Mouse (Mus musculus) neural tube, embryonic 11.5 days (tissue): ENCODE data around the gene Vcp. TPM values are rescaled to one million over a fixed set of nuclear protein-coding genes. Genes with fewer than 3 reads are reported as not detected.

Experiments
- ATAC-seq: fragments of 200-750 bp; cut with Nextera tagmentation; 2 replicates; pipeline ENCODE4 v1.8.0; 2017; ENCODE audit warnings: moderate number of reproducible peaks, mild to moderate bottlenecking, moderate TSS enrichment, moderate library complexity; ENCODE audit not compliant: insufficient read depth, low FRiP score, low TSS enrichment
- DNase-seq: peaks from one replicate; pipeline ENCODE4 v3.0.0-alpha.2; 2015; ENCODE audit warnings: low spot score
- H3K27ac ChIP-seq: fragments of 300-500 bp; sonication (generic); 2 replicates; pipeline ENCODE4 v1.5.1; 2014; ENCODE audit warnings: low read depth, mild to moderate bottlenecking, low read length
- H3K27me3 ChIP-seq: fragments of 300-500 bp; sonication (generic); 2 replicates; pipeline ENCODE4 v1.6.1; 2014; ENCODE audit warnings: mild to moderate bottlenecking, low read length, mixed read lengths; ENCODE audit not compliant: control insufficient read depth, insufficient read depth
- H3K36me3 ChIP-seq: fragments of 300-500 bp; sonication (generic); 2 replicates; pipeline ENCODE4 v1.6.1; 2014; ENCODE audit warnings: mild to moderate bottlenecking, low read length, moderate library complexity, mixed read lengths; ENCODE audit not compliant: control insufficient read depth, insufficient read depth
- H3K4me1 ChIP-seq: fragments of 300-500 bp; sonication (generic); 2 replicates; pipeline ENCODE4 v1.6.1; 2014; ENCODE audit warnings: low read length, mixed read lengths; ENCODE audit not compliant: control insufficient read depth, insufficient read depth
- H3K4me2 ChIP-seq: fragments of 300-500 bp; sonication (generic); 2 replicates; pipeline ENCODE4 v1.6.1; 2014; ENCODE audit warnings: low read depth, mild to moderate bottlenecking, moderate library complexity
- H3K4me3 ChIP-seq: fragments of 300-500 bp; sonication (generic); 2 replicates; pipeline ENCODE4 v1.5.1; 2014; ENCODE audit warnings: low read depth, low read length
- H3K9ac ChIP-seq: fragments of 300-500 bp; sonication (generic); 2 replicates; pipeline ENCODE4 v1.6.1; 2014; ENCODE audit warnings: mild to moderate bottlenecking, low read length
- H3K9me3 ChIP-seq: fragments of 300-500 bp; sonication (generic); 2 replicates; pipeline ENCODE4 v1.6.1; 2016; ENCODE audit warnings: low read length; ENCODE audit not compliant: control insufficient read depth
- WGBS: fragments of 180-500 bp; shearing (Covaris S2); extraction: QIAGEN DNeasy Blood & Tissue Kit; methylation state at CpG from one replicate; pipeline ENCODE4 v1.1.7; 2014; 5-methylcytosine and 5-hydroxymethylcytosine counted together
- polyA plus RNA-seq: library from polyadenylated mRNA; unstranded; fragments of >200 nt; fragmentation: Nextera tagmentation; extraction: Ambion mirVana; gene quantifications from 2 replicates; pipeline ENCODE4 v1.2.1, GENCODE M21; 2014

Gene Vcp
- polyA plus RNA-seq, 1 experiment from 2014 or later: 691 TPM

DNA sequence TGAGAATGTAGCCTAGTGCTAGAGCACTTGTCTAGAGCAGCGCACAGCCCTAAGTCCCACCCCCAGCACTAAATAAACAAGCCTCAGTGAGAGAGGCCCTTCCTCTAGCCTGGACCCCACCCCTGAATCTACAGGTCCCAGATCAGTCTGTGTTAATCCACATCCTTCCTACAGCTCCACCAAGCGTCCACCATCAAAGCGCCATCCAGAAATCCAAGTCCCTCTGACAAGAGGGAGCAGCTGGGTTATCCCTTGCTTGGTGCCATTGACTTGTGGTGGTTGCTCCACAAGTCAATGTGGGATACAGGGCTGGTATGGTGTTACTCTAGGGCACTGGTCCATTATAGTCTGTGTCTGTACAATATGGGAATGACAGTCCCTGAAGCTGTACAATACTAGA is 45.1 kb downstream of the Vcp start:
- Histone ChIP-seq H3K36me3 (peaks cover 12% of the 10 kb centered on the region), H3K4me1 (peaks cover 22% of the 10 kb centered on the region), H3K9ac (no peak overlapping the region), H3K4me3 (no peak overlapping the region), H3K27ac (no peak overlapping the region), H3K27me3 (no peaks in the 10 kb centered on the region), H3K9me3 (no peaks in the 10 kb centered on the region), H3K4me2 (no peak overlapping the region)
- WGBS: 92% methylated on average over 3 of the region's 3 CpGs
- ATAC-seq: no peak
- no peak for DNase-seq

DNA sequence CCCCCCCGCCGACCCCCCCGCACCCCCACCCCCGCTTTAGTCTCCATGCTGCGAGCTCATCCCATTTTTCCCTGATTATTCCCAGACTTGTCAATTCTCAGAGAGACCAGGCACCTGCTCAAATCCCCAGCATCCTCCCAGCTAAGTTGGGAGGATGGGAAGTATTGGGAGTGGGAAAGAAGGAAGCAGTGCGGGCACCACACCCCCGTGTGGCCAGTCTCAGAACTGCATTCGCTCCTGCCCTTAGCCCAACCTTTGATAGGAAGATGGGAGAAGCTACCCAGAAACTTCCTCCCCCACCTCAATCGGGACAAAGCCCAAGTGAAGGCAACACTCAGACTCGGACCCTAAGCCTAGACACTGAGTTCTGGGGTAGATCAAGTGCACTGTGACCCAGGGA is 46.0 kb downstream of the Vcp start:
- WGBS: 8% methylated on average over 10 of the region's 10 CpGs
- no peaks in the 10 kb centered on the region for H3K27me3 ChIP-seq
- H3K36me3 ChIP-seq: peaks cover 12% of the 10 kb centered on the region
- DNase-seq (peak; percentile 81), ATAC-seq (no peak)
- H3K27ac ChIP-seq: peak overlapping the region; percentile 60; the same call in 1 of the 2 replicates
- peaks cover 22% of the 10 kb centered on the region for H3K4me1 ChIP-seq
- no peaks in the 10 kb centered on the region for H3K9me3 ChIP-seq
- no peak overlapping the region; the same call in 1 of the 2 replicates for H3K4me3 ChIP-seq
- H3K4me2 ChIP-seq: peak overlapping the region; percentile 24; the same call in 1 of the 2 replicates
- H3K9ac ChIP-seq: no peak overlapping the region

DNA sequence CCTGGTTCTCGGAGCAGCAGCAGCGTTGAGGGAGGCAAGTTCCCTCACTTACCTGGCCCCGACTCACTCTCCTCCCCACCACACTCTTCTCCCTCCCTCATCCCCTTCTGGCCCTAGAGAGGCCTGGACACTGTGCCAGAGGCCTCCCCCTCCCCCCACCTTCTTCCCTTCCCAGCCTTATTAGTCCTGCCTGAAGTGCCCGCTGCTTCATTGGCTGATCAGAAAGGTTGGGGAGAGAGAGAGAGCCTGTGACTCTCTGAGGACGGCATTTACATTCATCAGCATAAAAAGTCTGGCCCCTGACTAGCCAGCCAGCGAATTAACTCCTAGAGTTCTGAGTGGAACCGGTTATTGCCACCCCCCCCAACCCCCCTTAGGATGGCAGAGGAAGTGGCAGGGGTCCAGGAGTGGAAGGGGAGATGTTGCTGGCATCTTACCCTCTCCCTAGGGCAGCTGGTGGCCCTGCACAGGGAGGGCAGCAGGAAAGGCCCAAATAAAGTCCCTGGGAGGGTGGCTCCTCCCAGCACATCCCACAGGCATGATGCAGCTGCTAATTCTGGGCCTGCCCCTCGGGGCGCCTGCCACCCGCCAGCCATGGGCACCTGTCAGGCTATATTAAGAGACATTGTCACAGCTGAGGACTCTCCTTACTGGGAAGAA is 46.7 kb downstream of the Vcp start:
- ATAC-seq (no peak), DNase-seq (peak; percentile 42)
- Histone ChIP-seq H3K36me3 (peaks cover 12% of the 10 kb centered on the region), H3K4me3 (peak overlapping the region; percentile 12; the same call in 1 of the 2 replicates), H3K9me3 (no peaks in the 10 kb centered on the region), H3K27ac (peak overlapping the region; percentile 60), H3K4me1 (peaks cover 22% of the 10 kb centered on the region), H3K4me2 (peak overlapping the region; percentile 24), H3K27me3 (no peaks in the 10 kb centered on the region), H3K9ac (peak overlapping the region; percentile 14; the same call in 1 of the 2 replicates)
- WGBS: 19% methylated on average over 10 of the region's 10 CpGs

DNA sequence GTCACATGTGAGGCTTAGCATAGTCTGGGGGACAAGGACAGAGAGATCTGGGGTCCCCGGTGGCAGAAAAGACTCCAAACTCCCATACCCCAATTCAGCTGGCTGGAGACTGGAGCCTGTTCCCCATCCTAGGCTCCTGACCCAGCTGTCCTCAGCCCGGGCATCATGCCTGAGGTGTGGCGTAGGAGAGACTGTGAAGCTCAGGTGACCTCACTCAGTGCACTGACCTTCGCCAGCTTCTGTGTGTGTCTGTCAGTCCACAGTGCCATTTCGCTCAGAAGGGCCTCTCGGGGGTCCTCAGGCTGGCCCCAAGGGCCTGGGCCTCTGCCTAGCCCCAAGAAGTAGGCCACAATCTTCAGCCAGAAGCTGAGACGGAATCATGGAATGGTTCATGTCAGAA is 47.7 kb downstream of the Vcp start:
- 89% methylated on average over 7 of the region's 7 CpGs for WGBS
- H3K27me3 ChIP-seq: 0 out of 2 replicates have a peak, but pooled peaks cover 2% of the 10 kb centered on the region
- H3K9ac ChIP-seq: no peak overlapping the region
- no peak overlapping the region for H3K27ac ChIP-seq
- peaks cover 11% of the 10 kb centered on the region for H3K36me3 ChIP-seq
- DNase-seq (no peak), ATAC-seq (no peak)
- H3K9me3 ChIP-seq: no peaks in the 10 kb centered on the region
- peaks cover 22% of the 10 kb centered on the region for H3K4me1 ChIP-seq
- H3K4me3 ChIP-seq: no peak overlapping the region
- H3K4me2 ChIP-seq: 0 out of 2 replicates have a peak overlapping the region, but pooled peaks have one; percentile 7

DNA sequence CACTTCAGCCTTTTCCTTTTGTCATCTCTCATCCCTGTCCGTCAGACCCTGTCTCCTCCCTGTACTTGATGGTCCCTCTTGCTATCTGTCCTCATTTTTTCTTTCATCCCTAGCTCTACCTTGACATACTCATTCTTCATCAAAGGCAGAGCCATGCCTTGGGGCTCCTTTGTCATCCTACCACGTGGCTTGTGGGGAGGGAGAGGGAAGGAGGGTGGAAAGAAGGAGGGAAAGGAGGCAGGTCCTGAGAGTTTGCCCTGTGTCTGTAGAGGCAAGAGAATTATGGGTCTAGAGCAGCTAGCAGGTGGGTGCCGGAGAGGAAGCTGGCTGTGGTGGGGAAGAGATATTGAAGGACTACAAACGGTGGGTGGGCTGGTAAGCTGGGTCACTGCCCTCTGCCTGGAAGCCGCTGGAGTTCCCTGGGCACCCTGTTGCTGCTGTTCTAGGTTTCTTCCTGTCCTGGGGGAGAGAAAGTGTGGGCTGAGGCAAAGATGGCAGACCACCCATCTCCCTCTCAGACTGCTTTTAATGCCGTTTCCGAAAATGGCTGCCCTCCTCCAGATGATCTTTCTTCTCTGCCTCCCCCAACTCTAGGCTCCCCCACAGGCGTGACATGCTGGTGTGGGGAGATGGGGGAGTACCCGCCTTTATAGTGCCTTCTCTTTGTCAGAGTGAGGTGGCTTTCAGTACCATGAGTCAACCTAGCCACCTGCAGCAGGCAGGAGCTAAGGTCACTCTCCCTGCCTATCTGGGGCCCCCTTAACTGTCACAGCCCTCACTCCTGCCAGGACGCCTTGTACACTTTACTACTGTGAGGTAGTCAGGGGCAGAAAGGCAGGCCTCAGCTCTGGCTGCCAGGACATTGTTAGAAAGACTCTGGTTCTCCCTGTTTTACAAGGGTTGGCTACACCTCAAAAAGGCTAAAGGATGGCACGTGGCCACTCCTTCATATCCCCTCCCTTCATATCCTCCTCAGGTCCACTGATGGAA is 48.8 kb downstream of the Vcp start:
- H3K9ac ChIP-seq: peak overlapping the region; percentile 88; the same call in 1 of the 2 replicates
- 0 out of 2 replicates have a peak, but pooled peaks cover 2% of the 10 kb centered on the region for H3K27me3 ChIP-seq
- 59% methylated on average over 11 of the region's 11 CpGs for WGBS
- peaks cover 27% of the 10 kb centered on the region for H3K4me1 ChIP-seq
- no peak for DNase-seq
- H3K4me3 ChIP-seq: peak overlapping the region; percentile 72; the same call in 1 of the 2 replicates
- H3K36me3 ChIP-seq: peaks cover 4% of the 10 kb centered on the region
- no peaks in the 10 kb centered on the region for H3K9me3 ChIP-seq
- H3K27ac ChIP-seq: no peak overlapping the region
- peak overlapping the region; percentile 82 for H3K4me2 ChIP-seq
- ATAC-seq: no peak

DNA sequence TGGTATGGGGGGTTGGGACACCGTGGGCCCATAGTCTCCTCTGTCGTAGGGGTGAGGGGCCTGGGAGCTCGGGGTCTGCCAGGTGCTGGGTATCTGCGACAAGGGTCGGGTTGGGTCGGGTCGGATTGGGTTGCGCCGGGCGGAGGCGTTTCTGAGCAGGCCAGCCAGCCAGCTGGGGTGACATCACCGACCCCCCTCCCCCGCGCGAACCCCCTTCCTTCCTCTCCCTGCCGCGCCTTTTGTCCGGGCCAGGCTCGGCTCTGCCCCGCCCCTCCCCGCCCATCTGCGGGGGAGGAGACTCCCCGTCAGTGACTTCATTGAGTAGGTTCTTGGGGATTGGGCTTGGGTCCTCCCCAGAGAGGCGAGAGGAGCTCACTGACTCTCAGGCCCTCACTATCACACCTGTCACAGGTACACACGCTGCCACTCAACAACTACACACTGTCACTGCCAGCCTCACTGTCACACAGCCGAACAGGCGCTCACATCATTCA is 50.2 kb downstream of the Vcp start:
- Histone ChIP-seq H3K4me3 (peak overlapping the region; percentile 72), H3K27me3 (0 out of 2 replicates have a peak, but pooled peaks cover 2% of the 10 kb centered on the region), H3K4me2 (peak overlapping the region; percentile 82), H3K9me3 (no peaks in the 10 kb centered on the region), H3K9ac (peak overlapping the region; percentile 88), H3K4me1 (peaks cover 32% of the 10 kb centered on the region), H3K27ac (peak overlapping the region; percentile 93), H3K36me3 (peaks cover 2% of the 10 kb centered on the region)
- DNase-seq (peak; percentile 91), ATAC-seq (peak; percentile 64)
- WGBS: under 1% methylated on average over 14 of the region's 27 CpGs

DNA sequence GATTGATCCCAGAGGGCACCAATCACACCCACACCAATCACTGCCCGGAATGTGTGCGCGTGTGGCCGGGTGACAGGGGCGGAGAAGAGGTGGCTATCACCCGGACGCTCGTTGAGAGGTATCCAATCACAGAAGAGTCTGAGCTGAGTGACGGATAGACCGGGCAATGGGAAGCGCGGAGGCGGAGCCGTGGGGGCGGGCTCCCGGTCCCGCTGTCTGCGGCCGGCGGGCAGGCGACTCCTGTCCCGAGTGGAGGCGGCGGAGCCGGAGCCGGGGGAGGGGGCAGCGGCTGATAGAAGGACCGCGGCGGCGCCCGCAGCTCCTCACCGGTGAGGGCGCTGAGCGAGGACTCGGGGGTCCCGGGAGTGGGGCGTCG is 50.6 kb downstream of the Vcp start, which contains the start of gene Dnajb5:
TSS of gene Dnajb5 (plus strand) at position 139 of the 376 bp plus-strand sequence.
- 0% methylated on average over 39 of the region's 39 CpGs for WGBS
- H3K9me3 ChIP-seq: no peaks in the 10 kb centered on the region
- 0 out of 2 replicates have a peak, but pooled peaks cover 2% of the 10 kb centered on the region for H3K27me3 ChIP-seq
- ATAC-seq (peak; percentile 95), DNase-seq (peak; percentile 96)
- peak within 1 kb of the TSS; percentile 93 for H3K27ac ChIP-seq
- peak within 1 kb of the TSS; percentile 82 for H3K4me2 ChIP-seq
- peaks cover 2% of the 10 kb centered on the region for H3K36me3 ChIP-seq
- peak within 1 kb of the TSS; percentile 72 for H3K4me3 ChIP-seq
- H3K4me1 ChIP-seq: peaks cover 32% of the 10 kb centered on the region
- H3K9ac ChIP-seq: peak within 1 kb of the TSS; percentile 88

DNA sequence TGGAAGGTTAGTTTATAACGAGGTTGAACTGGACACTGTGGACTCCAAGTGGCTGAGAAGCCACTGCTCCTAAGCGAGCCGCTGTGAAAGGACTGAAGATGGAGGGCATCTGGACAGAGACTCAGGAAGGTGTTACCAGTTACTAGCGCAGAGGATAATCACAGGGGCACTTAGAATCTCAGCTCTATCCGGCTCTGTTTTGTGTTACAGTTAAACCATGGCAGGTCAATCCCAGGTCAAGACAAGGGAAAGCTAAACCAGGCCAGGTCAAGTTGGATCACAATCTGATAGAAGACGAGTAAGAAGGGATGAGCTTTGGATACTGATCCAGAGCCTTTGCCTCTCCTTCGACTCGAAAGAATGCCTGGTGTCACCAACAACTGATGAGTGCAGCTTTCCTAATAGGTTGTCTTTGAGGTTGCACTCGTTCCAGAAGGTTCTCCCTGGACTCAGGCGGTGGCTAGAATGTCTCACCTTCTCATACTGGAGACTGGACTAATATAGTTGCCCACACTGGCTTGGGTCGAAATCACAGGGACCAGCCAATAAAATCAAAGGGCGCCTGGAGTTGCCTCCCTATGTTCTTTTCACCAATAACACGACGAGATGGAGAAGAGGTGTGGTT is 51.1 kb downstream of the Vcp start:
- ATAC-seq (no peak), DNase-seq (no peak)
- Histone ChIP-seq H3K27me3 (0 out of 2 replicates have a peak, but pooled peaks cover 2% of the 10 kb centered on the region), H3K9me3 (no peaks in the 10 kb centered on the region), H3K9ac (no peak overlapping the region), H3K4me1 (peaks cover 31% of the 10 kb centered on the region), H3K36me3 (peaks cover 2% of the 10 kb centered on the region; the same call in 1 of the 2 replicates), H3K4me3 (no peak overlapping the region), H3K27ac (0 out of 2 replicates have a peak overlapping the region, but pooled peaks have one; percentile 24), H3K4me2 (peak overlapping the region; percentile 42)
- whole genome bisulfite sequencing: 13% methylated on average over 14 of the region's 14 CpGs
